Mouse (Mus musculus) kidney, embryonic 16.5 days (tissue): Measurements from ENCODE around the gene Cdkn1b. TPM values are rescaled to one million over a fixed set of nuclear protein-coding genes. Genes with fewer than 3 reads are reported as not detected.
A peak's percentile ranks its signal among the peaks of the same experiment; 100 is the strongest.

Experiments
- ATAC-seq: fragments of 200-750 bp; cut with Nextera tagmentation; 2 replicates; pipeline ENCODE4 v1.8.0; 2017; ENCODE audit warnings: moderate TSS enrichment; ENCODE audit not compliant: low FRiP score, low TSS enrichment
- H3K27ac ChIP-seq: fragments of 300-500 bp; sonication (generic); 2 replicates; pipeline ENCODE4 v1.5.1; 2014; ENCODE audit warnings: low read length
- H3K27me3 ChIP-seq: fragments of 300-500 bp; sonication (generic); 2 replicates; pipeline ENCODE4 v1.6.1; 2014; ENCODE audit warnings: low read length, control low read depth, mixed read lengths; ENCODE audit not compliant: insufficient read depth
- H3K36me3 ChIP-seq: fragments of 300-500 bp; sonication (generic); 2 replicates; pipeline ENCODE4 v1.6.1; 2014; ENCODE audit warnings: low read length, control low read depth, mixed read lengths; ENCODE audit not compliant: insufficient read depth
- H3K4me1 ChIP-seq: fragments of 300-500 bp; sonication (generic); 2 replicates; pipeline ENCODE4 v1.6.1; 2014; ENCODE audit warnings: low read length, control low read depth, mixed read lengths; ENCODE audit not compliant: insufficient read depth
- H3K4me2 ChIP-seq: fragments of 300-500 bp; sonication (generic); replicated peaks from 2 replicates; pipeline ENCODE4 v1.6.1; 2014; ENCODE audit warnings: low read depth, low read length
- H3K4me3 ChIP-seq: fragments of 300-500 bp; sonication (generic); 2 replicates; pipeline ENCODE4 v1.5.1; 2014; ENCODE audit warnings: mild to moderate bottlenecking, low read length
- H3K9ac ChIP-seq: fragments of 300-500 bp; sonication (generic); replicated peaks from 2 replicates; pipeline ENCODE4 v1.6.1; 2014; ENCODE audit warnings: low read length
- H3K9me3 ChIP-seq: fragments of 300-500 bp; sonication (generic); 2 replicates; pipeline ENCODE4 v1.6.1; 2016; ENCODE audit warnings: low read length, control low read depth
- WGBS: fragments of 180-500 bp; shearing (Covaris S2); extraction: QIAGEN DNeasy Blood & Tissue Kit; methylation state at CpG from one replicate; pipeline ENCODE4 v1.1.7; 2014; 5-methylcytosine and 5-hydroxymethylcytosine counted together
- polyA plus RNA-seq: library from polyadenylated mRNA; unstranded; fragments of >200 nt; fragmentation: Nextera tagmentation; extraction: Ambion mirVana; gene quantifications from 2 replicates; pipeline ENCODE4 v1.2.1, GENCODE M21; 2015

Cdkn1b gene
- polyA plus RNA-seq, 1 experiment from 2014 or later = 13.4 TPM

- peaks cover 6% of the 10 kb centered on the region for H3K4me1 ChIP-seq
- H3K4me2 ChIP-seq = no peak overlapping the region
- H3K4me3 ChIP-seq = no peak overlapping the region
- H3K27me3 ChIP-seq = no peaks in the 10 kb centered on the region
- H3K27ac ChIP-seq = no peak overlapping the region
- H3K36me3 ChIP-seq = no peaks in the 10 kb centered on the region
- no peaks in the 10 kb centered on the region for H3K9me3 ChIP-seq
- ATAC-seq = no peak
- WGBS = 87% methylated on average over 2 of the region's 2 CpGs
- H3K9ac ChIP-seq = no peak overlapping the region
These were observed 34.7 kb upstream of the Cdkn1b start for GRCm38 (mm10) chr6:134885515-134885914.

- Histone ChIP-seq H3K9ac (no peak overlapping the region), H3K27ac (no peak overlapping the region), H3K9me3 (no peaks in the 10 kb centered on the region), H3K4me2 (no peak overlapping the region), H3K4me3 (no peak overlapping the region), H3K27me3 (no peaks in the 10 kb centered on the region), H3K36me3 (no peaks in the 10 kb centered on the region), H3K4me1 (peaks cover 6% of the 10 kb centered on the region)
- ATAC-seq = no peak
- 87% methylated on average over 8 of the region's 8 CpGs for WGBS
These were observed 33.7 kb upstream of the Cdkn1b start for GRCm38 (mm10) chr6:134886475-134886874.

- Histone ChIP-seq H3K9me3 (no peaks in the 10 kb centered on the region), H3K36me3 (no peaks in the 10 kb centered on the region), H3K27ac (no peak overlapping the region), H3K9ac (no peak overlapping the region), H3K4me3 (no peak overlapping the region), H3K4me2 (peak overlapping the region; percentile 41; the same call in 1 of the 2 replicates), H3K27me3 (no peaks in the 10 kb centered on the region), H3K4me1 (peaks cover 6% of the 10 kb centered on the region)
- 46% methylated on average over 5 of the region's 5 CpGs for WGBS
- no peak for ATAC-seq
These were observed 33.2 kb upstream of the Cdkn1b start for GRCm38 (mm10) chr6:134887008-134887407.

- peak; percentile 57; the same call in 1 of the 2 replicates for ATAC-seq
- no peak overlapping the region for H3K27ac ChIP-seq
- 5% methylated on average over 10 of the region's 10 CpGs for WGBS
- peak overlapping the region; percentile 24 for H3K4me3 ChIP-seq
- H3K9ac ChIP-seq = no peak overlapping the region
- no peaks in the 10 kb centered on the region for H3K27me3 ChIP-seq
- H3K36me3 ChIP-seq = no peaks in the 10 kb centered on the region
- no peaks in the 10 kb centered on the region for H3K9me3 ChIP-seq
- H3K4me1 ChIP-seq = peaks cover 6% of the 10 kb centered on the region
- peak overlapping the region; percentile 41 for H3K4me2 ChIP-seq
These were observed 32.3 kb upstream of the Cdkn1b start for GRCm38 (mm10) chr6:134887711-134888449.

GRCm38 (mm10) chr6:134888563-134889017 is 31.6 kb upstream of the Cdkn1b start:
- H3K27ac ChIP-seq = no peak overlapping the region
- no peak for ATAC-seq
- no peak overlapping the region for H3K4me3 ChIP-seq
- H3K4me1 ChIP-seq = peaks cover 6% of the 10 kb centered on the region
- H3K27me3 ChIP-seq = no peaks in the 10 kb centered on the region
- no peaks in the 10 kb centered on the region for H3K9me3 ChIP-seq
- H3K4me2 ChIP-seq = no peak overlapping the region
- no peak overlapping the region for H3K9ac ChIP-seq
- 3% methylated on average over 4 of the region's 4 CpGs for WGBS
- no peaks in the 10 kb centered on the region for H3K36me3 ChIP-seq

GRCm38 (mm10) chr6:134889763-134890162 is 30.4 kb upstream of the Cdkn1b start:
- H3K9ac ChIP-seq = no peak overlapping the region
- ATAC-seq = no peak
- peaks cover 6% of the 10 kb centered on the region for H3K4me1 ChIP-seq
- WGBS = 75% methylated on average over 1 of the region's 1 CpGs
- H3K36me3 ChIP-seq = no peaks in the 10 kb centered on the region
- no peak overlapping the region for H3K4me2 ChIP-seq
- no peaks in the 10 kb centered on the region for H3K9me3 ChIP-seq
- H3K27ac ChIP-seq = no peak overlapping the region
- H3K27me3 ChIP-seq = no peaks in the 10 kb centered on the region
- no peak overlapping the region for H3K4me3 ChIP-seq

- H3K4me3 ChIP-seq = no peak overlapping the region
- H3K4me2 ChIP-seq = no peak overlapping the region
- peaks cover 6% of the 10 kb centered on the region for H3K4me1 ChIP-seq
- 81% methylated on average over 7 of the region's 7 CpGs for WGBS
- H3K36me3 ChIP-seq = no peaks in the 10 kb centered on the region
- H3K9me3 ChIP-seq = no peaks in the 10 kb centered on the region
- H3K27ac ChIP-seq = no peak overlapping the region
- H3K9ac ChIP-seq = no peak overlapping the region
- no peak for ATAC-seq
- H3K27me3 ChIP-seq = no peaks in the 10 kb centered on the region
These were observed 29.8 kb upstream of the Cdkn1b start for GRCm38 (mm10) chr6:134890436-134890835.

GRCm38 (mm10) chr6:134896570-134897436 is 23.4 kb upstream of the Cdkn1b start:
- WGBS = 48% methylated on average over 15 of the region's 15 CpGs
- Histone ChIP-seq H3K9ac (peak overlapping the region; percentile 96), H3K27ac (peak overlapping the region; percentile 100)

GRCm38 (mm10) chr6:134897443-134898094 is 22.6 kb upstream of the Cdkn1b start:
- Histone ChIP-seq H3K4me1 (peaks cover 10% of the 10 kb centered on the region), H3K36me3 (no peaks in the 10 kb centered on the region), H3K9me3 (no peaks in the 10 kb centered on the region), H3K4me3 (peak overlapping the region; percentile 65), H3K4me2 (peak overlapping the region; percentile 81), H3K9ac (peak overlapping the region; percentile 96), H3K27ac (peak overlapping the region; percentile 100), H3K27me3 (no peaks in the 10 kb centered on the region)
- ATAC-seq = peak; percentile 94
- under 1% methylated on average over 38 of the region's 38 CpGs for WGBS

More at GRCm38 (mm10) chr6:134896570-134897436, 23.4 kb upstream of the Cdkn1b start:
- Histone ChIP-seq H3K4me3 (peak overlapping the region; percentile 65), H3K36me3 (no peaks in the 10 kb centered on the region), H3K9me3 (no peaks in the 10 kb centered on the region), H3K27me3 (no peaks in the 10 kb centered on the region), H3K4me2 (peak overlapping the region; percentile 81), H3K4me1 (peaks cover 10% of the 10 kb centered on the region)
- no peak for ATAC-seq
